Mouse (Mus musculus) liver, embryonic 15.5 days (tissue): Measurements from ENCODE around the gene Fmo9. TPM values are rescaled to one million over a fixed set of nuclear protein-coding genes. Genes with fewer than 3 reads are reported as not detected.

Source experiments
- ATAC-seq: fragments of 200-750 bp; cut with Nextera tagmentation; 2 replicates; pipeline ENCODE4 v1.8.0; 2017; ENCODE audit warnings: moderate number of reproducible peaks, mild to moderate bottlenecking, moderate library complexity; ENCODE audit not compliant: insufficient read depth
- H3K27ac ChIP-seq: fragments of 300-500 bp; sonication (generic); replicated peaks from 2 replicates; pipeline ENCODE4 v1.5.1; 2015; ENCODE audit warnings: mild to moderate bottlenecking, inconsistent platforms
- H3K27me3 ChIP-seq: fragments of 300-500 bp; sonication (generic); 2 replicates; pipeline ENCODE4 v1.6.1; 2015; ENCODE audit warnings: mild to moderate bottlenecking, inconsistent platforms
- H3K36me3 ChIP-seq: fragments of 300-500 bp; sonication (generic); replicated peaks from 2 replicates; pipeline ENCODE4 v1.6.1; 2015; ENCODE audit warnings: moderate library complexity, mild to moderate bottlenecking, inconsistent platforms
- H3K4me1 ChIP-seq: fragments of 300-500 bp; sonication (generic); replicated peaks from 2 replicates; pipeline ENCODE4 v1.6.1; 2015; ENCODE audit warnings: inconsistent platforms
- H3K4me2 ChIP-seq: fragments of 300-500 bp; sonication (generic); 2 replicates; pipeline ENCODE4 v1.6.1; 2015; ENCODE audit warnings: moderate library complexity, mild to moderate bottlenecking, inconsistent platforms
- H3K4me3 ChIP-seq: fragments of 300-500 bp; sonication (generic); replicated peaks from 2 replicates; pipeline ENCODE4 v1.5.1; 2015; ENCODE audit warnings: mild to moderate bottlenecking, inconsistent platforms
- H3K9ac ChIP-seq: fragments of 300-500 bp; sonication (generic); 2 replicates; pipeline ENCODE4 v1.6.1; 2015; ENCODE audit warnings: moderate library complexity, mild to moderate bottlenecking, inconsistent platforms
- H3K9me3 ChIP-seq: fragments of 300-500 bp; sonication (generic); replicated peaks from 2 replicates; pipeline ENCODE4 v1.6.1; 2016; ENCODE audit warnings: inconsistent platforms
- WGBS: fragments of 180-500 bp; shearing (Covaris S2); methylation state at CpG from one replicate; pipeline ENCODE4 v1.1.7; 2015; ENCODE audit warnings: mixed read lengths; ENCODE audit not compliant: insufficient replicate concordance; 5-methylcytosine and 5-hydroxymethylcytosine counted together
- microRNA-seq: library from miRNA; unstranded; fragments of <30 nt; microRNA quantifications from one replicate; pipeline ENCODE4, GENCODE M21; 2016
- polyA plus RNA-seq: library from polyadenylated mRNA; unstranded; fragments of >200 nt; fragmentation: Nextera tagmentation; extraction: Ambion mirVana; gene quantifications from 2 replicates; pipeline ENCODE4 v1.2.1, GENCODE M21; 2015

Fmo9 gene
- not detected in 2 replicates for polyA plus RNA-seq

DNA sequence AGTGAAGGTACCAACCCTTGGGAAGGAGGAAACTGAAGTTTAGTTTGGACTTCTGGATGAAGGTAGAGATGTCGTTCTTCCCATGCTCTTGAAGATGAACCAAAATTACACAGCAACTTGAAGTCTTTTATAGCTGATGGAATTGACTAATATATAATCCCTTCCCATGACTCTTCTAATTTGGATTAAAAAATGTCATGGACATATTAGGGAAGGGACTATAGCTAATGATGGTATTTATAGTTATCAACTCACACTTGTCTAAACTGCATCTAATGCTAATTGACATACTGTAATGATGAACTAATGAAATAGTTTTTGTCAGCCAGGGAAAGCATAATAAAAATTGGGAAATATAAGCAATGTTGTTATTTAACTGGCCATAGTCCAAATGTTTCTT lies at the start of gene Fmo9:
Fmo9 (minus strand) TSS at position 101 of the 400 bp plus-strand sequence.
- no peaks in the 10 kb centered on the region for H3K4me1 ChIP-seq
- no peak within 1 kb of the TSS for H3K4me2 ChIP-seq
- no peaks in the 10 kb centered on the region for H3K36me3 ChIP-seq
- H3K27ac ChIP-seq: no peak within 1 kb of the TSS
- H3K27me3 ChIP-seq: no peaks in the 10 kb centered on the region
- H3K4me3 ChIP-seq: no peak within 1 kb of the TSS
- H3K9me3 ChIP-seq: no peaks in the 10 kb centered on the region
- H3K9ac ChIP-seq: no peak within 1 kb of the TSS
- 64% methylated on average over 1 of the region's 1 CpGs for WGBS
- no peak for ATAC-seq

- Histone ChIP-seq H3K4me2 (no peak overlapping the region), H3K27ac (no peak overlapping the region), H3K9ac (no peak overlapping the region), H3K4me3 (no peak overlapping the region), H3K9me3 (no peaks in the 10 kb centered on the region), H3K36me3 (no peaks in the 10 kb centered on the region), H3K27me3 (no peaks in the 10 kb centered on the region), H3K4me1 (no peaks in the 10 kb centered on the region)
- WGBS: 47% methylated on average over 4 of the region's 4 CpGs
- ATAC-seq: no peak
Observed at GRCm38 (mm10) chr1:166730886-166731285, 49.2 kb upstream of the Fmo9 start.

- Histone ChIP-seq H3K27me3 (no peaks in the 10 kb centered on the region), H3K9ac (no peak overlapping the region), H3K9me3 (no peaks in the 10 kb centered on the region), H3K36me3 (no peaks in the 10 kb centered on the region), H3K27ac (no peak overlapping the region), H3K4me3 (no peak overlapping the region), H3K4me2 (no peak overlapping the region), H3K4me1 (no peaks in the 10 kb centered on the region)
- WGBS: 26% methylated on average over 2 of the region's 2 CpGs
- no peak for ATAC-seq
Observed at GRCm38 (mm10) chr1:166730215-166730614, 48.6 kb upstream of the Fmo9 start.

DNA sequence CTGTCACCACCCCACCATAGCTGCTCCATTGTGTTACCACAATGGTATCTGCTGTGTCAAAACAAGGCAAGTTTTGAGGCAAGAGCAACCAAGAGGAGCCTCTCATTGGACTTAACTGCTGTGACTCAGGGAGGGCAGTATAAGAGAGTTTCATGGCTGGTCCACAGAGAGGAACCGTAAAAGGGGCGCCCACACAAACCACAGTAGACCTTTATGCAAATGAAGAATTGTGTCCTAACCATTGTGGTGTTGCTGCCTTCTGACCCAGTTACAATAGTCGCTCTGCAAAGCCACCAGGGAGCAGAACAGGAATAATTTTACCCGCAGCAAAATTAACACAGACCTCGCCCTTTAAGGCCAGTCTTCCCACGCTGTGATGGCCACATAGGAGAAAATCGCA lies 29.2 kb upstream of the Fmo9 start:
- no peak overlapping the region for H3K27ac ChIP-seq
- no peak overlapping the region for H3K9ac ChIP-seq
- no peaks in the 10 kb centered on the region for H3K4me1 ChIP-seq
- ATAC-seq: no peak
- no peak overlapping the region for H3K4me2 ChIP-seq
- 74% methylated on average over 7 of the region's 7 CpGs for WGBS
- H3K27me3 ChIP-seq: no peaks in the 10 kb centered on the region
- no peaks in the 10 kb centered on the region for H3K36me3 ChIP-seq
- H3K9me3 ChIP-seq: no peaks in the 10 kb centered on the region
- no peak overlapping the region for H3K4me3 ChIP-seq

- Histone ChIP-seq H3K4me2 (no peak overlapping the region), H3K4me3 (no peak overlapping the region), H3K27me3 (no peaks in the 10 kb centered on the region), H3K36me3 (no peaks in the 10 kb centered on the region), H3K4me1 (no peaks in the 10 kb centered on the region), H3K9ac (no peak overlapping the region), H3K9me3 (0 out of 2 replicates have a peak, but pooled peaks cover 3% of the 10 kb centered on the region), H3K27ac (no peak overlapping the region)
- no peak for ATAC-seq
- 56% methylated on average over 10 of the region's 10 CpGs for WGBS
Observed at GRCm38 (mm10) chr1:166702270-166702912, 20.7 kb upstream of the Fmo9 start.

DNA sequence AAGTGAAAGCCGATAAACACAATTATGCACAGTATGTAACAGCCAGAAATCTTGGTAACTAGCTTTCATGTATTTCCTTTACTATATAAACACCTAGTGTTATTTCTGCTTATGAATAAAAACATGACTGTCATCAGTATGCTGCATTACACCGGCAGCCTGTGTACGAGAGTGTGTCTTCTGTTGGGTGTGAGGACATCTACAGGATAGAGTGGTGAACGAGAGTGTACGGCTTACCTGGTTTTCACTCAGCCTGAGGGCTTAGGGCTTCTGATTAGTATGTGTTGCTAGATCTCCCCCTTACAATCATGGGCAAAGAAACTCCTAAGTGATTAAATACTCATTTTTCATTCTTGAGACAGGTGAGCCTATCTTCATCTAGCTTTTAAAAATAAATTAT lies 12.4 kb downstream of the Fmo9 start:
- no peak for ATAC-seq
- WGBS: 68% methylated on average over 5 of the region's 5 CpGs

GRCm38 (mm10) chr1:166660800-166661199 lies 20.8 kb downstream of the Fmo9 start:
- H3K4me2 ChIP-seq: no peak overlapping the region
- no peak overlapping the region for H3K9ac ChIP-seq
- H3K9me3 ChIP-seq: no peaks in the 10 kb centered on the region
- H3K36me3 ChIP-seq: no peaks in the 10 kb centered on the region
- no peak overlapping the region for H3K27ac ChIP-seq
- H3K4me3 ChIP-seq: no peak overlapping the region
- no peaks in the 10 kb centered on the region for H3K4me1 ChIP-seq
- 63% methylated on average over 8 of the region's 8 CpGs for WGBS
- no peaks in the 10 kb centered on the region for H3K27me3 ChIP-seq
- no peak for ATAC-seq

More for the DNA sequence above, 12.4 kb downstream of the Fmo9 start:
- no peak overlapping the region for H3K9ac ChIP-seq
- no peak overlapping the region for H3K27ac ChIP-seq
- H3K4me3 ChIP-seq: no peak overlapping the region
- no peaks in the 10 kb centered on the region for H3K27me3 ChIP-seq
- no peaks in the 10 kb centered on the region for H3K36me3 ChIP-seq
- H3K4me1 ChIP-seq: no peaks in the 10 kb centered on the region
- no peak overlapping the region for H3K4me2 ChIP-seq
- H3K9me3 ChIP-seq: no peaks in the 10 kb centered on the region

DNA sequence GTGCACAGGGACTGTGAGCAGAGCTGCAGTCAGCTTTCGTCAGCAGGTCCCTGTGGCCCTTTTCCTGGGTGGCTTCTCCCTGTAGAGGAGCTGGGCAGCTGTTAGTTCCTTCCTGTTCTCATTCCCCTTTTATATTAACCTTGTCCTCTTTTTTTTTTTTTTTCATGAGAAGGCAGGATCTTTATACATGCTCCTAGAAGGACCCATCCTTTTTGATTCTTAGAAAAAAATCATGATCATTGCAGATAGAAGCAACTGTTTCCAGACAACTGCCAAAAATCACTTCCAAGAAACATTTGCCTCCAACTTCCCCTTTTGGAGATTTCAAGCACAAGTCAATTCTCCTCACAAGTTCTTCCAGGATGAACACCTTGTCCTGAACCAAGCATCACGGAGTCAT lies 34.1 kb downstream of the Fmo9 start, which contains the start of gene Gm4847:
Gm4847 (minus strand) TSS at position 101 of the 400 bp plus-strand sequence.
- WGBS: 46% methylated on average over 2 of the region's 2 CpGs
- no peaks in the 10 kb centered on the region for H3K4me1 ChIP-seq
- no peaks in the 10 kb centered on the region for H3K27me3 ChIP-seq
- ATAC-seq: no peak
- H3K4me3 ChIP-seq: no peak within 1 kb of the TSS
- no peaks in the 10 kb centered on the region for H3K36me3 ChIP-seq
- H3K9ac ChIP-seq: no peak within 1 kb of the TSS
- H3K4me2 ChIP-seq: no peak within 1 kb of the TSS
- no peak within 1 kb of the TSS for H3K27ac ChIP-seq
- H3K9me3 ChIP-seq: 0 out of 2 replicates have a peak, but pooled peaks cover 4% of the 10 kb centered on the region

Small RNAs within 50 kb of the gene (microRNA-seq; reads per million reads assigned to microRNA genes)
- gene Gm22992: not detected

Other genes starting within 250 kb of the Fmo9 start
- gene Gm4846, start 184.3 kb downstream of the Fmo9 start, polyA plus RNA-seq: not detected in 2 replicates
- gene Gm4847, start 34.2 kb downstream of the Fmo9 start, polyA plus RNA-seq: not detected in 2 replicates